Mouse (Mus musculus): ENCODE results near the gene Crcp.

DNA sequence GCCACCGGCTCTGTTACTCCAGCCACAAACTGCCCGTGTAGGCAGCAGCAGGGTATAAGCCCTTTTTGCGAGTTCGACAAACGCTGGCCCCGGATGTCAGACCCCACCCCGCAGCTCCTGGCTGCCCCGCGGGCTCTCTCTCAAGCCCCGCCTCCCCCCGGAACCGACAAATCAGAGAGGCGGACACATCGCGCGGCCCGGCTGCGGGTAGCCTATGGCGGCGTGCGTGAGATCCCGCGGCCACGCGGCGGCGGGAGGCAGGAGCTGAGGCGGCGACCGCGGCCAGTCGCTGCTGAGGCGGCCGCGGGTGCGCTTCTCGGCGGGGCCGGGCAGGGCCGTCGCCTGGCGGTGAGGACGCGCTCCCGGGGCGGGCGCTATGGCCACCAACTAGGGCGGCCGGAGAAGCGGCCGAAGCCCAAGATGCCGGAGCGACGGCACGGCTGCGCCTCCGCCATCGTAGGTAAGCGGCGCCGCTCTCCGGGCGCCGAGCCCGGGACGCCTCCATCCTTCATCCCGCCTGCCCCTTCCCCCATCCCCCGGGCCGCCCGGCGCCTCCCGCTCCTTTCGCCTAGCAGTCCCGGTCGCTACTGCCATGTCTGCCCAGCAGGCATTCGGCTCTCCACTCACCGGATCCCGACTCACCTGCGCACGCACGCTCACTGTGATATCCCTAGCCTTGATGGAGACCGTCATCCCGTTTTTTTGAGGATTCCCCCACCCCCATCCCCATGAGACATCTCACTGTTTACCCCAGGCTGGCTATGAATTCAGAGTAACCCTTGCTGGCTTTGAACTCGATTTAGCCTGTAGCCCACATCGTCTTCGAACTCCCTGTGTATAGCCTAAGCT lies 50.3 kb downstream of the Crcp start:
- TF ChIP-seq CTCF (IDR thresholded peaks at IDR 0.05; ENCODE audit: borderline replicate concordance, control insufficient read depth, extremely low read depth, insufficient read depth, low read length, poor library complexity) (0 out of 2 replicates have a peak, but pooled peaks have one; percentile 24), POLR2A (IDR thresholded peaks at IDR 0.05; ENCODE audit: control insufficient read depth, extremely low read depth, insufficient read depth, low read length, poor library complexity) (peak; percentile 81)
